Mouse (Mus musculus): ENCODE results near the gene Wdr91.

The Wdr91 gene

GRCm38 (mm10) chr6:34910371-34911219 is at the start of gene Wdr91:
Wdr91 (minus strand) TSS chr6:34910876.
- in situ Hi-C loops (cut with MboI, MseI) = loop anchor here in 1 of 2 experiments (5.0 kb wide), 1 partner anchor 418 kb away; no protein-coding TSS in a partner anchor

- in situ Hi-C loops (cut with MboI, MseI) = no loop called here
Measured at GRCm38 (mm10) chr6:34959131-34959530, 48.5 kb upstream of the Wdr91 start.

- in situ Hi-C loops (cut with MboI, MseI) = no loop called here
Measured at GRCm38 (mm10) chr6:34955862-34956241, 45.2 kb upstream of the Wdr91 start.

GRCm38 (mm10) chr6:34954926-34955861 is 44.5 kb upstream of the Wdr91 start:
- in situ Hi-C loops (cut with MboI, MseI) = no loop called here

- in situ Hi-C loops (cut with MboI, MseI) = no loop called here
Measured at GRCm38 (mm10) chr6:34951956-34952667, 41.4 kb upstream of the Wdr91 start.

- in situ Hi-C loops (cut with MboI, MseI) = no loop called here
Measured at GRCm38 (mm10) chr6:34951518-34951917, 40.8 kb upstream of the Wdr91 start.

- in situ Hi-C loops (cut with MboI, MseI) = no loop called here
Measured at GRCm38 (mm10) chr6:34948461-34948860, 37.8 kb upstream of the Wdr91 start.

- in situ Hi-C loops (cut with MboI, MseI) = no loop called here
Measured at GRCm38 (mm10) chr6:34946486-34947079, 35.9 kb upstream of the Wdr91 start.

GRCm38 (mm10) chr6:34943499-34943898 is 32.8 kb upstream of the Wdr91 start:
- in situ Hi-C loops (cut with MboI, MseI) = no loop called here

GRCm38 (mm10) chr6:34942446-34942845 is 31.8 kb upstream of the Wdr91 start:
- in situ Hi-C loops (cut with MboI, MseI) = no loop called here

- in situ Hi-C loops (cut with MboI, MseI) = no loop called here
Measured at GRCm38 (mm10) chr6:34941496-34941895, 30.8 kb upstream of the Wdr91 start.

GRCm38 (mm10) chr6:34939451-34939850 is 28.8 kb upstream of the Wdr91 start:
- in situ Hi-C loops (cut with MboI, MseI) = loop anchor here in 1 of 2 experiments (5.0 kb wide), 1 partner anchor 58 kb away; no protein-coding TSS in a partner anchor

GRCm38 (mm10) chr6:34938929-34939325 is 28.3 kb upstream of the Wdr91 start:
- in situ Hi-C loops (cut with MboI, MseI) = loop anchor here in 1 of 2 experiments (5.0 kb wide), 1 partner anchor 58 kb away; no protein-coding TSS in a partner anchor

- in situ Hi-C loops (cut with MboI, MseI) = loop anchor here in 1 of 2 experiments (5.0 kb wide), 1 partner anchor 59 kb away; no protein-coding TSS in a partner anchor
Measured at GRCm38 (mm10) chr6:34938280-34938928, 27.7 kb upstream of the Wdr91 start.

- in situ Hi-C loops (cut with MboI, MseI) = loop anchor here in 1 of 2 experiments (5.0 kb wide), 1 partner anchor 61 kb away; no protein-coding TSS in a partner anchor
Measured at GRCm38 (mm10) chr6:34936743-34937142, 26.1 kb upstream of the Wdr91 start.

GRCm38 (mm10) chr6:34932633-34933032 is 22.0 kb upstream of the Wdr91 start:
- in situ Hi-C loops (cut with MboI, MseI) = no loop called here

- in situ Hi-C loops (cut with MboI, MseI) = no loop called here
Measured at GRCm38 (mm10) chr6:34927594-34927993, 16.9 kb upstream of the Wdr91 start.

- in situ Hi-C loops (cut with MboI, MseI) = no loop called here
Measured at GRCm38 (mm10) chr6:34927156-34927555, 16.5 kb upstream of the Wdr91 start.

GRCm38 (mm10) chr6:34921941-34922340 is 11.3 kb upstream of the Wdr91 start:
- in situ Hi-C loops (cut with MboI, MseI) = no loop called here

- in situ Hi-C loops (cut with MboI, MseI) = no loop called here
Measured at GRCm38 (mm10) chr6:34920631-34921030, 10.0 kb upstream of the Wdr91 start.
